Comparison of ENCODE assay signal across 10 mouse cellular contexts in genomic region chr4:124035192-124035591, GRCm38 (mm10).
DNase-seq lines count a peak whose midpoint lies in the region; ATAC-seq lines count a peak whose summit lies in the region.
"Had no signal": no experiment of that assay in that cellular context is flagged by ENCODE, and none has a peak within 500 bp of the region (broad histone marks: within the 10 kb centered on the region; RNA-seq: fewer than 3 reads in every experiment).

No protein-coding gene starts in this region.

- H3K4me1 ChIP-seq in neural tube, embryonic 13.5 days (replicated peaks): peaks cover 44% of the 10 kb centered on the region

- peak; percentile 89 for ATAC-seq in neural tube, embryonic 13.5 days (ENCODE audit: low read depth)

- peak overlapping the region; percentile 84 for H3K27ac ChIP-seq in neural tube, embryonic 13.5 days (replicated peaks)

- no peaks in the 10 kb centered on the region for H3K36me3 ChIP-seq in neural tube, embryonic 13.5 days

- peak overlapping the region; percentile 37 for H3K4me2 ChIP-seq in neural tube, embryonic 13.5 days
- H3K4me2 ChIP-seq: liver, embryonic 11.5 days had no signal

- intact Hi-C loops in left cerebral cortex, postnatal 14 days (cut with DNase I): no loop called here

- H3K9me3 ChIP-seq in neural tube, embryonic 13.5 days: no peaks in the 10 kb centered on the region

- WGBS in neural tube, embryonic 13.5 days: 4% methylated on average over 7 of the region's 7 CpGs

- 0 out of 2 replicates have a peak overlapping the region, but pooled peaks have one; percentile 26 for H3K9ac ChIP-seq in neural tube, embryonic 13.5 days

- DNase-seq in cerebellum, postnatal 14 days: peak; percentile 47 to 77
- DNase-seq in cerebellum, adult 11-12 months: no peak
- peak; percentile 23 to 37 for DNase-seq in left cerebral cortex, postnatal 14 days (ENCODE audit: low spot score in 2 of 2)
- DNase-seq in left cerebral cortex, adult 11 months (ENCODE audit: low spot score): no peak
- DNase-seq in heart, postnatal 4 days: peak; percentile 75
- no peak for DNase-seq in Muller cell, postnatal 12 days (ENCODE audit: inconsistent ontology term)
- no peak for DNase-seq in spleen, postnatal 10 days (ENCODE audit: low spot score in 2 of 2)
- DNase-seq: spleen, adult 18-20 months had no signal

- no peaks in the 10 kb centered on the region for H3K27me3 ChIP-seq in neural tube, embryonic 13.5 days

- no peak overlapping the region for H3K4me3 ChIP-seq in neural tube, embryonic 13.5 days

Comparison
In these comparisons a context has a peak if more than half of its experiments do, and no peak if none do; other contexts are left out.
1. DNase-seq: peak in cerebellum, postnatal 14 days (2 of 2), left cerebral cortex, postnatal 14 days (2 of 2) and heart, postnatal 4 days (single experiment); none in cerebellum, adult 11-12 months (single experiment), left cerebral cortex, adult 11 months (single experiment), Muller cell, postnatal 12 days (single experiment) and spleen, postnatal 10 days (0 of 2).